Mouse (Mus musculus) limb, embryonic 14.5 days (tissue): Measurements from ENCODE around the gene Brat1. TPM values are rescaled to one million over a fixed set of nuclear protein-coding genes. Genes with fewer than 3 reads are reported as not detected.

Source experiments
- ATAC-seq: fragments of 200-750 bp; cut with Nextera tagmentation; 2 replicates; pipeline ENCODE4 v1.8.0; 2017; ENCODE audit warnings: low read depth, moderate number of reproducible peaks, moderate TSS enrichment; ENCODE audit not compliant: low FRiP score
- DNase-seq: peaks from one replicate; pipeline ENCODE4 v3.0.0-alpha.2; 2015; ENCODE audit warnings: low spot score
- H3K27ac ChIP-seq: fragments of 300-500 bp; sonication (generic); replicated peaks from 2 replicates; pipeline ENCODE4 v1.5.1; 2014; ENCODE audit warnings: low read depth, mild to moderate bottlenecking, low read length, moderate library complexity, mixed read lengths
- H3K27me3 ChIP-seq: fragments of 300-500 bp; sonication (generic); 2 replicates; pipeline ENCODE4 v1.6.1; 2014; ENCODE audit warnings: low read length, mixed read lengths; ENCODE audit not compliant: control insufficient read depth, insufficient read depth
- H3K36me3 ChIP-seq: fragments of 300-500 bp; sonication (generic); 2 replicates; pipeline ENCODE4 v1.6.1; 2014; ENCODE audit warnings: mild to moderate bottlenecking, low read length, moderate library complexity, mixed read lengths; ENCODE audit not compliant: control insufficient read depth, insufficient read depth
- H3K4me1 ChIP-seq: fragments of 300-500 bp; sonication (generic); 2 replicates; pipeline ENCODE4 v1.6.1; 2014; ENCODE audit warnings: antibody characterized with exemption, low read length, mixed read lengths; ENCODE audit not compliant: control insufficient read depth, insufficient read depth
- H3K4me2 ChIP-seq: fragments of 300-500 bp; sonication (generic); replicated peaks from 2 replicates; pipeline ENCODE4 v1.6.1; 2014; ENCODE audit warnings: low read depth, mild to moderate bottlenecking, low read length, moderate library complexity; ENCODE audit not compliant: severe bottlenecking
- H3K4me3 ChIP-seq: fragments of 300-500 bp; sonication (generic); replicated peaks from 2 replicates; pipeline ENCODE4 v1.5.1; 2014; ENCODE audit warnings: low read length
- H3K9ac ChIP-seq: fragments of 300-500 bp; sonication (generic); 2 replicates; pipeline ENCODE4 v1.6.1; 2014; ENCODE audit warnings: mild to moderate bottlenecking, low read depth, low read length, moderate library complexity; ENCODE audit not compliant: severe bottlenecking
- H3K9me3 ChIP-seq: fragments of 300-500 bp; sonication (generic); 2 replicates; pipeline ENCODE4 v1.6.1; 2016; ENCODE audit warnings: low read length; ENCODE audit not compliant: control insufficient read depth
- POLR2A ChIP-seq: fragments of 200-500 bp; IDR thresholded peaks from 2 replicates; pipeline ENCODE4 v1.8.0; 2012; ENCODE audit warnings: inconsistent platforms, mild to moderate bottlenecking, moderate library complexity, borderline replicate concordance; ENCODE audit not compliant: insufficient read depth, insufficient read length; ENCODE audit errors: extremely low read depth
- WGBS: fragments of 180-500 bp; shearing (Covaris S2); extraction: QIAGEN DNeasy Blood & Tissue Kit; methylation state at CpG from one replicate; pipeline ENCODE4 v1.1.7; 2014; 5-methylcytosine and 5-hydroxymethylcytosine counted together
- polyA plus RNA-seq, 2 experiments: library from polyadenylated mRNA; depleted of rRNA in 1 of 2; stranded (reverse) in 1 of 2; unstranded in 1 of 2; fragments of >200 nt; fragmentation: Nextera tagmentation in 1 of 2; extraction: Ambion mirVana in 1 of 2; gene quantifications; 2 replicates each; pipeline versions ENCODE4 v1.2.1 to v1.2.3; 2012 to 2014

Brat1 gene
- polyA plus RNA-seq, 2 experiments: 19.9 to 29.6 TPM

GRCm38 (mm10) chr5:140736166-140736565 lies 31.4 kb downstream of the Brat1 start:
- 27% methylated on average over 10 of the region's 13 CpGs for whole genome bisulfite sequencing
- no peak for DNase-seq
- H3K27ac ChIP-seq: no peak overlapping the region
- TF ChIP-seq POLR2A: no peak
- no peak for ATAC-seq
- peaks cover 26% of the 10 kb centered on the region; the same call in 1 of the 2 replicates for H3K27me3 ChIP-seq
- peak overlapping the region; percentile 44; the same call in 1 of the 2 replicates for H3K4me2 ChIP-seq
- H3K9ac ChIP-seq: no peak overlapping the region
- H3K36me3 ChIP-seq: no peaks in the 10 kb centered on the region
- H3K4me1 ChIP-seq: no peaks in the 10 kb centered on the region
- H3K9me3 ChIP-seq: no peaks in the 10 kb centered on the region
- 0 out of 2 replicates have a peak overlapping the region, but pooled peaks have one; percentile 29 for H3K4me3 ChIP-seq

GRCm38 (mm10) chr5:140739813-140740212 lies 35.0 kb downstream of the Brat1 start:
- ATAC-seq: no peak
- Histone ChIP-seq H3K4me2 (no peak overlapping the region), H3K27me3 (peaks cover 24% of the 10 kb centered on the region; the same call in 1 of the 2 replicates), H3K9ac (no peak overlapping the region), H3K27ac (no peak overlapping the region), H3K36me3 (no peaks in the 10 kb centered on the region), H3K4me1 (no peaks in the 10 kb centered on the region), H3K4me3 (no peak overlapping the region), H3K9me3 (no peaks in the 10 kb centered on the region)
- no peak for TF ChIP-seq POLR2A
- whole genome bisulfite sequencing: 82% methylated on average over 10 of the region's 12 CpGs
- no peak for DNase-seq

GRCm38 (mm10) chr5:140741040-140741439 lies 36.2 kb downstream of the Brat1 start:
- Histone ChIP-seq H3K4me2 (no peak overlapping the region), H3K27me3 (peaks cover 13% of the 10 kb centered on the region; the same call in 1 of the 2 replicates), H3K27ac (no peak overlapping the region), H3K9me3 (no peaks in the 10 kb centered on the region), H3K4me3 (no peak overlapping the region), H3K4me1 (no peaks in the 10 kb centered on the region), H3K9ac (no peak overlapping the region), H3K36me3 (no peaks in the 10 kb centered on the region)
- WGBS: 66% methylated on average over 10 of the region's 11 CpGs
- ATAC-seq: no peak
- no peak for DNase-seq
- TF ChIP-seq POLR2A: no peak

- no peaks in the 10 kb centered on the region for H3K9me3 ChIP-seq
- H3K36me3 ChIP-seq: no peaks in the 10 kb centered on the region
- no peak overlapping the region for H3K9ac ChIP-seq
- no peaks in the 10 kb centered on the region for H3K4me1 ChIP-seq
- H3K27me3 ChIP-seq: peaks cover 6% of the 10 kb centered on the region; the same call in 1 of the 2 replicates
- H3K27ac ChIP-seq: no peak overlapping the region
- DNase-seq (no peak), ATAC-seq (no peak)
- TF ChIP-seq POLR2A: no peak
- H3K4me2 ChIP-seq: no peak overlapping the region
- H3K4me3 ChIP-seq: no peak overlapping the region
Measured at GRCm38 (mm10) chr5:140741877-140742276, 37.1 kb downstream of the Brat1 start.

- Histone ChIP-seq H3K4me3 (no peak overlapping the region), H3K9ac (no peak overlapping the region), H3K9me3 (no peaks in the 10 kb centered on the region), H3K4me2 (no peak overlapping the region), H3K36me3 (no peaks in the 10 kb centered on the region), H3K4me1 (no peaks in the 10 kb centered on the region), H3K27me3 (no peaks in the 10 kb centered on the region), H3K27ac (no peak overlapping the region)
- DNase-seq (no peak), ATAC-seq (no peak)
- WGBS: 35% methylated on average over 12 of the region's 12 CpGs
- no peak for TF ChIP-seq POLR2A
Measured at GRCm38 (mm10) chr5:140743706-140744131, 38.9 kb downstream of the Brat1 start.

GRCm38 (mm10) chr5:140748425-140748824 lies 43.6 kb downstream of the Brat1 start:
- peaks cover 4% of the 10 kb centered on the region; the same call in 1 of the 2 replicates for H3K4me1 ChIP-seq
- 87% methylated on average over 10 of the region's 10 CpGs for WGBS
- no peak overlapping the region for H3K9ac ChIP-seq
- ATAC-seq: no peak
- no peak overlapping the region for H3K4me3 ChIP-seq
- H3K27me3 ChIP-seq: no peaks in the 10 kb centered on the region
- no peaks in the 10 kb centered on the region for H3K36me3 ChIP-seq
- no peak overlapping the region for H3K4me2 ChIP-seq
- H3K27ac ChIP-seq: no peak overlapping the region
- DNase-seq: no peak
- no peak for TF ChIP-seq POLR2A
- 0 out of 2 replicates have a peak, but pooled peaks cover 4% of the 10 kb centered on the region for H3K9me3 ChIP-seq
